Mouse (Mus musculus): ENCODE data around the gene Clmn.

Gene Clmn

GRCm38 (mm10) chr12:104824244-104824906 lies 40.5 kb downstream of the Clmn start:
- TF ChIP-seq POU5F1 (IDR thresholded peaks at IDR 0.05; ENCODE audit: borderline replicate concordance, low read length) (no peak), NANOG (IDR thresholded peaks at IDR 0.05; ENCODE audit: borderline replicate concordance, low read length) (no peak), CTCF (conservative IDR thresholded peaks at IDR 0.05; ENCODE audit: low read length) (no peak)
- H3K27me3 ChIP-seq (ENCODE audit: insufficient read depth, low read length), result no peaks in the 10 kb centered on the region

GRCm38 (mm10) chr12:104823722-104824121 lies 41.2 kb downstream of the Clmn start:
- H3K4me3 ChIP-seq (replicated peaks; ENCODE audit: low read length), result no peak overlapping the region
- no peaks in the 10 kb centered on the region for H3K36me3 ChIP-seq (ENCODE audit: insufficient read depth, low read length)
- H3K4me1 ChIP-seq (replicated peaks; ENCODE audit: low read depth, low read length), result no peaks in the 10 kb centered on the region
- TF ChIP-seq CTCF (conservative IDR thresholded peaks at IDR 0.05; ENCODE audit: low read length) (no peak), NANOG (IDR thresholded peaks at IDR 0.05; ENCODE audit: borderline replicate concordance, low read length) (no peak), POU5F1 (IDR thresholded peaks at IDR 0.05; ENCODE audit: borderline replicate concordance, low read length) (no peak)
- H3K27me3 ChIP-seq (ENCODE audit: insufficient read depth, low read length), result no peaks in the 10 kb centered on the region
- no peaks in the 10 kb centered on the region for H3K9me3 ChIP-seq (ENCODE audit: low read length)

More at GRCm38 (mm10) chr12:104824244-104824906, 40.5 kb downstream of the Clmn start:
- no peak overlapping the region for H3K4me3 ChIP-seq (replicated peaks; ENCODE audit: low read length)
- H3K36me3 ChIP-seq (ENCODE audit: insufficient read depth, low read length), result no peaks in the 10 kb centered on the region
- H3K4me1 ChIP-seq (replicated peaks; ENCODE audit: low read depth, low read length), result peaks cover under 1% of the 10 kb centered on the region
- H3K9me3 ChIP-seq (ENCODE audit: low read length), result no peaks in the 10 kb centered on the region

GRCm38 (mm10) chr12:104822838-104823599 lies 41.9 kb downstream of the Clmn start:
- peaks cover 3% of the 10 kb centered on the region for H3K4me1 ChIP-seq (replicated peaks; ENCODE audit: low read depth, low read length)
- H3K9me3 ChIP-seq (ENCODE audit: low read length), result no peaks in the 10 kb centered on the region
- TF ChIP-seq POU5F1 (IDR thresholded peaks at IDR 0.05; ENCODE audit: borderline replicate concordance, low read length) (no peak), NANOG (IDR thresholded peaks at IDR 0.05; ENCODE audit: borderline replicate concordance, low read length) (no peak), CTCF (conservative IDR thresholded peaks at IDR 0.05; ENCODE audit: low read length) (no peak)
- no peaks in the 10 kb centered on the region for H3K36me3 ChIP-seq (ENCODE audit: insufficient read depth, low read length)
- no peaks in the 10 kb centered on the region for H3K27me3 ChIP-seq (ENCODE audit: insufficient read depth, low read length)
- no peak overlapping the region for H3K4me3 ChIP-seq (replicated peaks; ENCODE audit: low read length)

GRCm38 (mm10) chr12:104822151-104822550 lies 42.7 kb downstream of the Clmn start:
- Histone ChIP-seq H3K36me3 (ENCODE audit: insufficient read depth, low read length) (no peaks in the 10 kb centered on the region), H3K27me3 (ENCODE audit: insufficient read depth, low read length) (no peaks in the 10 kb centered on the region), H3K9me3 (ENCODE audit: low read length) (no peaks in the 10 kb centered on the region), H3K4me3 (replicated peaks; ENCODE audit: low read length) (no peak overlapping the region), H3K4me1 (replicated peaks; ENCODE audit: low read depth, low read length) (peaks cover 11% of the 10 kb centered on the region)
- TF ChIP-seq POU5F1 (IDR thresholded peaks at IDR 0.05; ENCODE audit: borderline replicate concordance, low read length), result no peak
- no peak for TF ChIP-seq NANOG (IDR thresholded peaks at IDR 0.05; ENCODE audit: borderline replicate concordance, low read length)
- TF ChIP-seq CTCF (conservative IDR thresholded peaks at IDR 0.05; ENCODE audit: low read length), result no peak

GRCm38 (mm10) chr12:104820061-104820460 lies 44.8 kb downstream of the Clmn start:
- Histone ChIP-seq H3K27me3 (ENCODE audit: insufficient read depth, low read length) (no peaks in the 10 kb centered on the region), H3K4me3 (replicated peaks; ENCODE audit: low read length) (no peak overlapping the region), H3K4me1 (replicated peaks; ENCODE audit: low read depth, low read length) (peaks cover 16% of the 10 kb centered on the region), H3K9me3 (ENCODE audit: low read length) (no peaks in the 10 kb centered on the region), H3K36me3 (ENCODE audit: insufficient read depth, low read length) (no peaks in the 10 kb centered on the region)
- TF ChIP-seq POU5F1 (IDR thresholded peaks at IDR 0.05; ENCODE audit: borderline replicate concordance, low read length) (no peak), NANOG (IDR thresholded peaks at IDR 0.05; ENCODE audit: borderline replicate concordance, low read length) (no peak), CTCF (conservative IDR thresholded peaks at IDR 0.05; ENCODE audit: low read length) (no peak)

- H3K4me1 ChIP-seq (replicated peaks; ENCODE audit: low read depth, low read length), result peaks cover 19% of the 10 kb centered on the region
- H3K9me3 ChIP-seq (ENCODE audit: low read length), result no peaks in the 10 kb centered on the region
- no peak overlapping the region for H3K4me3 ChIP-seq (replicated peaks; ENCODE audit: low read length)
- TF ChIP-seq POU5F1 (IDR thresholded peaks at IDR 0.05; ENCODE audit: borderline replicate concordance, low read length), result no peak
- no peaks in the 10 kb centered on the region for H3K27me3 ChIP-seq (ENCODE audit: insufficient read depth, low read length)
- no peaks in the 10 kb centered on the region for H3K36me3 ChIP-seq (ENCODE audit: insufficient read depth, low read length)
Measured at GRCm38 (mm10) chr12:104819050-104819449, 45.8 kb downstream of the Clmn start.

GRCm38 (mm10) chr12:104818057-104818456 lies 46.8 kb downstream of the Clmn start:
- no peaks in the 10 kb centered on the region for H3K36me3 ChIP-seq (ENCODE audit: insufficient read depth, low read length)
- no peak for TF ChIP-seq POU5F1 (IDR thresholded peaks at IDR 0.05; ENCODE audit: borderline replicate concordance, low read length)
- no peak for TF ChIP-seq CTCF (conservative IDR thresholded peaks at IDR 0.05; ENCODE audit: low read length)
- TF ChIP-seq NANOG (IDR thresholded peaks at IDR 0.05; ENCODE audit: borderline replicate concordance, low read length), result no peak
- H3K9me3 ChIP-seq (ENCODE audit: low read length), result no peaks in the 10 kb centered on the region
- H3K27me3 ChIP-seq (ENCODE audit: insufficient read depth, low read length), result no peaks in the 10 kb centered on the region
- peaks cover 20% of the 10 kb centered on the region for H3K4me1 ChIP-seq (replicated peaks; ENCODE audit: low read depth, low read length)
- no peak overlapping the region for H3K4me3 ChIP-seq (replicated peaks; ENCODE audit: low read length)

- H3K27me3 ChIP-seq (ENCODE audit: insufficient read depth, low read length), result no peaks in the 10 kb centered on the region
- no peaks in the 10 kb centered on the region for H3K36me3 ChIP-seq (ENCODE audit: insufficient read depth, low read length)
- no peak for TF ChIP-seq CTCF (conservative IDR thresholded peaks at IDR 0.05; ENCODE audit: low read length)
- no peak for TF ChIP-seq NANOG (IDR thresholded peaks at IDR 0.05; ENCODE audit: borderline replicate concordance, low read length)
- no peak for TF ChIP-seq POU5F1 (IDR thresholded peaks at IDR 0.05; ENCODE audit: borderline replicate concordance, low read length)
- no peaks in the 10 kb centered on the region for H3K9me3 ChIP-seq (ENCODE audit: low read length)
- H3K4me1 ChIP-seq (replicated peaks; ENCODE audit: low read depth, low read length), result peaks cover 27% of the 10 kb centered on the region
- H3K4me3 ChIP-seq (replicated peaks; ENCODE audit: low read length), result no peak overlapping the region
Measured at GRCm38 (mm10) chr12:104817172-104817866, 47.6 kb downstream of the Clmn start.

All from E14TG2a.4 (cell line).